Mouse (Mus musculus) forebrain, embryonic 11.5 days (tissue): ENCODE results near the gene Elmo2. TPM values are rescaled to one million over a fixed set of nuclear protein-coding genes. Genes with fewer than 3 reads are reported as not detected.

Source experiments
- ATAC-seq: fragments of 200-750 bp; cut with Nextera tagmentation; replicated peaks from 2 replicates; pipeline ENCODE4 v1.8.0; 2017; ENCODE audit warnings: moderate TSS enrichment; ENCODE audit not compliant: low FRiP score
- DNase-seq: peaks from one replicate; pipeline ENCODE4 v3.0.0-alpha.2; 2017; ENCODE audit warnings: low spot score
- H3K27ac ChIP-seq: fragments of 300-500 bp; sonication (generic); 2 replicates; pipeline ENCODE4 v1.5.1; 2014; ENCODE audit warnings: low read depth, low read length
- H3K27me3 ChIP-seq: fragments of 300-500 bp; sonication (generic); 2 replicates; pipeline ENCODE4 v1.6.1; 2014; ENCODE audit warnings: mild to moderate bottlenecking, low read length, mixed read lengths; ENCODE audit not compliant: control insufficient read depth, insufficient read depth
- H3K36me3 ChIP-seq: fragments of 300-500 bp; sonication (generic); 2 replicates; pipeline ENCODE4 v1.6.1; 2014; ENCODE audit warnings: mild to moderate bottlenecking, low read length, moderate library complexity, mixed read lengths; ENCODE audit not compliant: control insufficient read depth, insufficient read depth
- H3K4me1 ChIP-seq: fragments of 300-500 bp; sonication (generic); replicated peaks from 2 replicates; pipeline ENCODE4 v1.6.1; 2014; ENCODE audit warnings: low read length, mixed read lengths; ENCODE audit not compliant: control insufficient read depth, insufficient read depth
- H3K4me2 ChIP-seq: fragments of 300-500 bp; sonication (generic); 2 replicates; pipeline ENCODE4 v1.6.1; 2014; ENCODE audit warnings: low read depth, mild to moderate bottlenecking, low read length, moderate library complexity, mixed read lengths; ENCODE audit not compliant: severe bottlenecking
- H3K4me3 ChIP-seq: fragments of 300-500 bp; sonication (generic); 2 replicates; pipeline ENCODE4 v1.5.1; 2014; ENCODE audit warnings: low read depth, low read length
- H3K9ac ChIP-seq: fragments of 300-500 bp; sonication (generic); 2 replicates; pipeline ENCODE4 v1.6.1; 2014; ENCODE audit warnings: low read length
- H3K9me3 ChIP-seq: fragments of 300-500 bp; sonication (generic); 2 replicates; pipeline ENCODE4 v1.6.1; 2016; ENCODE audit warnings: low read length, mixed read lengths; ENCODE audit not compliant: control insufficient read depth
- WGBS: fragments of 180-500 bp; shearing (Covaris S2); extraction: QIAGEN DNeasy Blood & Tissue Kit; methylation state at CpG from one replicate; pipeline ENCODE4 v1.1.7; 2014; 5-methylcytosine and 5-hydroxymethylcytosine counted together
- polyA plus RNA-seq: library from polyadenylated mRNA; unstranded; fragments of >200 nt; fragmentation: Nextera tagmentation; extraction: Ambion mirVana; gene quantifications from 2 replicates; pipeline ENCODE4 v1.2.1, GENCODE M21; 2014

Elmo2 gene
- polyA plus RNA-seq, 1 experiment from 2014 or later: 95.4 TPM

DNA sequence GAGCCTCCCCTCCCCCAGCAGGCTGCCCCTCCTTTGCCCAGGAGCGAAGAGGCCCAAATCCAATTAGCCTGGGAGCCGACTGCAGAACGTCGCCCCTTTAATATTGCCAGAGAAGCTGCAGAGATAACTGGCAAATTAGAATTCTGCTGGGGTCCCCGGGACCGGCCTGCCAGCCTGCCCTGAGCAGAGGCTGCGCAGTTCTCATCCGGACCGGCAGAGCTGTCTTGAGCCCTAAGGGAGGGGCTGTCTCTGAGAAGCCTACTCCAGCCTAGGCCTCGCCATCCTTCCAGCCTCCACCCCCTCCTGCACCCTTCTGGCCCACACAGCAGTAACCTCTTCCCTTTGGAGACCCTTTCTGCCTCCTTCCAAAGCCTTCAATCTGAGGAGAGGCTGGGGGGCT is 72.4 kb downstream of the Elmo2 start:
- WGBS: 6% methylated on average over 10 of the region's 10 CpGs
- DNase-seq: no peak
- H3K9me3 ChIP-seq: no peaks in the 10 kb centered on the region
- H3K4me2 ChIP-seq: no peak overlapping the region
- ATAC-seq: peak; percentile 63
- peaks cover 41% of the 10 kb centered on the region for H3K27me3 ChIP-seq
- no peak overlapping the region for H3K4me3 ChIP-seq
- peaks cover 10% of the 10 kb centered on the region for H3K4me1 ChIP-seq
- H3K36me3 ChIP-seq: no peaks in the 10 kb centered on the region
- no peak overlapping the region; the same call in 1 of the 2 replicates for H3K9ac ChIP-seq
- no peak overlapping the region for H3K27ac ChIP-seq

DNA sequence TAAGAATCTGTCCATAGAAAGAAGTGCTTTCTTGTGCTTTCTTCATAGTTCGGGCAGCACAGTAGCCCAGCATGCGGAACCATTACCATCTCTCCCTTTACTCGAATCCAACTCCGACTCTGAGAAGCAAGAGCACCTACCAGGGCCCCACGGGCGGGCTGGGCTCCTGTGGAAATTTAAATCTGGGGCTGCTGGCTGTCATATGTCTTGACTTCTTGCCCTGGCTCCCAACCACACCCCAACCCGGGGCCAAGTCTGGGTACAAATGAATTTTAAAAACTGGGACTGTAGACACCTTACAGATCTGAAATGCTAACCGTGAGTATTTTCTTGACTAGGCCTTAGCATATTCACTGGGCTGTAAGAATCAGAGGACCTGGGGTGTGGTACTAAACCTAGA is 73.0 kb downstream of the Elmo2 start:
- H3K4me1 ChIP-seq: peaks cover 13% of the 10 kb centered on the region

DNA sequence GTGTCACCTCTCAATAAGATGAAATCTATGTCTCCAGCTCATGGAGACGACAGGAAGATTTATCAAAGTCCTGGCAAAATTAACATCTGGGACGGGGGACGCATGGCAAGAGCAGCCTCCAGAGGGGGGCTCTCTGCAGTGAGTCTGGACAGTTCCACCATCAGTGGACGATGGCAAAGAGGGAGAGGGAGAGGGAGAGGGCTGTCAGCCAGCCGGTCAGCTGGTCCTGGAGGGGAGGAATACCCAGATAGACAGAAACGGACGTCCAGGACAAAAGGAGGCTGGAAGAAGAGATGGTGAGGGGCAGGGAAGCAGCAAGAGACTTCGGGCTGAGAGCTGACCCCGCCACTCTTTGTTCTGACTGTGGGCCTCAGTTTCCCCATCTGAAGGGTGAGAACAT is 73.5 kb downstream of the Elmo2 start:
- no peak overlapping the region for H3K27ac ChIP-seq
- H3K9ac ChIP-seq: no peak overlapping the region
- no peak for ATAC-seq
- H3K4me1 ChIP-seq: peaks cover 13% of the 10 kb centered on the region
- H3K36me3 ChIP-seq: no peaks in the 10 kb centered on the region
- H3K4me3 ChIP-seq: no peak overlapping the region
- no peak for DNase-seq
- H3K9me3 ChIP-seq: no peaks in the 10 kb centered on the region
- no peak overlapping the region for H3K4me2 ChIP-seq
- H3K27me3 ChIP-seq: peaks cover 41% of the 10 kb centered on the region
- 55% methylated on average over 9 of the region's 9 CpGs for WGBS

More for the DNA sequence above, 73.0 kb downstream of the Elmo2 start:
- DNase-seq: no peak
- no peaks in the 10 kb centered on the region for H3K9me3 ChIP-seq
- ATAC-seq: no peak
- H3K9ac ChIP-seq: no peak overlapping the region
- H3K27ac ChIP-seq: no peak overlapping the region
- 74% methylated on average over 8 of the region's 8 CpGs for WGBS
- H3K4me2 ChIP-seq: no peak overlapping the region
- H3K27me3 ChIP-seq: peaks cover 41% of the 10 kb centered on the region
- H3K36me3 ChIP-seq: no peaks in the 10 kb centered on the region
- no peak overlapping the region for H3K4me3 ChIP-seq

DNA sequence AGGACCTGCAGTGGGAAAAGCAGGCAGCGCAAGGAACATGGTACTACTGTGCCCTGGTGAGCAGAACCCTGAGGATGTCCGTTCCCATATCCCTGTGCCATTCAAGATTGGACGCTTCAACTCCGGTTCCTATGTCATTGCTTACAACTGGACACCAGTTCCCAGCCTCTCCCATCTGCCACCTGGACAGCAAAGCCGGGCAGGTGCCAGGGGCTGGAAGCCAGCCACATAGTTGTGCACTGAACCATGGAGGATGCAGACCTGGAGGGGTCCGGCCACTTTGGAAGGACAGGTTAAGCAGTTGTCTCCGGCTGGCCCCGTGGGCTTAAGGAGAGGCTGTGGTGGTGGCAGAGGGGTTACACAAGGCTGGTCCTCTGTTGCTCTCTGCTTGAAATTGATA is 73.9 kb downstream of the Elmo2 start:
- DNase-seq: no peak
- Histone ChIP-seq H3K36me3 (no peaks in the 10 kb centered on the region), H3K27me3 (peaks cover 42% of the 10 kb centered on the region), H3K9ac (no peak overlapping the region), H3K27ac (no peak overlapping the region), H3K4me3 (no peak overlapping the region), H3K4me1 (peaks cover 13% of the 10 kb centered on the region), H3K4me2 (no peak overlapping the region), H3K9me3 (no peaks in the 10 kb centered on the region)
- no peak for ATAC-seq
- WGBS: 74% methylated on average over 8 of the region's 8 CpGs

DNA sequence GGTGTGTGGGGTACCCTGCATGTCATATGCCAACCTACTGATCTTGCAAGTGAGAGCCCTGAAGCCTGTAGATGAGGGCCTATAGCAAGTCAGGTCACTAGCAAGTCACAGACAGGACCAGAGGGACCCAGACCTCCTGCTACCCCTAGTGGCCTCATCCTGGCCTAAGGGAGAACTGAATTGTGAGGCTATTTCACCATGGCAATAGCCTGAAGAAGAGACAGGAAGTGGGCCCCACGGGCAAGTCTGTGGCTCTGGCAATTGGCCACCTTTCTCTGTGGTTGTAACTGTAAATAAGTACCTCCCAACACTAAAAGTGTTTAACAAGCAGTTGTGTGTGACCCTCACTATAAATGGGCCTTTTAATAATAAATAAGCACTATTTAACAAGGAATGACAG is 75.4 kb downstream of the Elmo2 start:
- Histone ChIP-seq H3K9ac (no peak overlapping the region), H3K27me3 (peaks cover 41% of the 10 kb centered on the region), H3K4me1 (peaks cover 17% of the 10 kb centered on the region), H3K27ac (no peak overlapping the region), H3K36me3 (no peaks in the 10 kb centered on the region), H3K4me2 (no peak overlapping the region), H3K9me3 (no peaks in the 10 kb centered on the region), H3K4me3 (no peak overlapping the region)
- ATAC-seq (no peak), DNase-seq (no peak)
- 64% methylated on average over 1 of the region's 1 CpGs for WGBS

DNA sequence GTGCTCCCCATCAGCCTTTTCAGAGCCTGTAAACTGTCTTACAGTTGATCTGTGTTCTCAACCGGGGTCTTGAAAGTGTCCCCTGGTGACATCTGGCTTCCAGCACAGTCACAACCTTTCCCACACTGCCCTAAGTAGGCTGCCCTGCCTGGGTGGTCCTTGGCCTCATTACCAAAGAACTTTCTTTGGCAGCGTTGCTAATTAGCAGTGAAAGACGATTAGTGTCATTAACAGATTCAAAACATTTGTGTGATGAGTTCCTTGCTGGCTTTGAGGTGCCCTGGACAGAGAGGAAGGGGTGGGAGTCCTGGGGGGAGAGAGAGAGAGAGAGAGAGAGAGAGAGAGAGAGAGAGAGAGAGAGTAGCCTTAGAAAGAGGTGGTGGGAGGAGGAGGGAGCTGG is 77.3 kb downstream of the Elmo2 start:
- H3K27me3 ChIP-seq: peaks cover 40% of the 10 kb centered on the region
- ATAC-seq (no peak), DNase-seq (no peak)
- no peak overlapping the region for H3K4me2 ChIP-seq
- H3K9ac ChIP-seq: no peak overlapping the region
- H3K27ac ChIP-seq: no peak overlapping the region
- peaks cover 13% of the 10 kb centered on the region for H3K4me1 ChIP-seq
- 10% methylated on average over 3 of the region's 3 CpGs for WGBS
- H3K36me3 ChIP-seq: no peaks in the 10 kb centered on the region
- H3K4me3 ChIP-seq: no peak overlapping the region
- no peaks in the 10 kb centered on the region for H3K9me3 ChIP-seq

DNA sequence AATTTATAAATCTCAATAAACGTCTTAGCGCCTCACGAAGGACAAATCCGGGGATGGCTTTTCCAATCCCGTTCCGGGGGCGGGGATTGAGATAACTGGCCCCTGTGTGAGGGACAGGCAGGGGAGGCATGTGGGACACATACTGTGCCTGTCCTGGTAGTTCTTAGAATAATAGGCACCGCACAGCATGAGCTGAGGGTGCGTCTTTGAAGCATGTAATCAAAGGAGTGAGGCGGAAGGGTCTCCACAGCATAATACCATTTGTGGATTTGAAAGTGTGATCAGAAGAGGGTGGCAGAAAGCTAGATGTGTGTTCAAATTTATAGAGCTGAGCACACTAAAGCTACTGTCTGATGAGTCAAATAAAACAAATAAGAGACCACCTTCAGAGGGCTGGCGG is 79.9 kb downstream of the Elmo2 start:
- H3K4me3 ChIP-seq: no peak overlapping the region
- 6% methylated on average over 11 of the region's 11 CpGs for WGBS
- H3K4me2 ChIP-seq: no peak overlapping the region
- ATAC-seq: no peak
- no peaks in the 10 kb centered on the region for H3K36me3 ChIP-seq
- DNase-seq: no peak
- peaks cover 45% of the 10 kb centered on the region for H3K27me3 ChIP-seq
- no peak overlapping the region for H3K9ac ChIP-seq
- H3K9me3 ChIP-seq: no peaks in the 10 kb centered on the region
- no peak overlapping the region for H3K27ac ChIP-seq
- H3K4me1 ChIP-seq: peaks cover 18% of the 10 kb centered on the region

DNA sequence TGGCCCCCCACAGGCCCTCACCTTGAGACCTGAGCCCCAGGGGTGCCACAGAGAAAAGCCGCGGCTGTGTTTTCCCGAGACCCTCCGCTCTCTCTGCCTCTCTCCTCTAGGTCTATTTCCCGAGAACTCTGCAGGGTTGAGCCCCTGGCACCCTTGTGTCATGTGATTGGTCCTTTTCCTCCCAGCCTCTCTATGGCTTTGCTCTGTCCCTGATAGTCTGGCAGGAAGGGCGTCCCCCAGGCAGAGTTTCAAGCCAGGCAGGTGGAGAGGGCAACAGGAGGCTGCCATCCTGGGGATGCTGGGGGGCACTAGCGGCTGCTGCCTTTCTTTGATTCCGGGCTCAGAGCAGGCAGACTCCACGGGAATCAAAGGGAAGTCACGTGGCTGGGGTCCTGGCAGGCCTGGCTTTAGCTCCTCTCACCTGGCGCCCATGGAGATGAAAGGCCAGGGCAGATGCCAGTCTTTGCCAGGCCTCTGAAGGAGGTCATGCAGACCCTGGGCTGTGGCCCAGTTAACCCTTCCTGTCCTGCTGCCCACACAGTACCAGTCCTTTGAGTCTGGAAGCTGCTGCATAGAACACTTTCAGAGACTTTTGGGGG is 83.1 kb downstream of the Elmo2 start:
- Histone ChIP-seq H3K4me2 (no peak overlapping the region), H3K4me1 (peaks cover 15% of the 10 kb centered on the region), H3K27ac (no peak overlapping the region), H3K36me3 (no peaks in the 10 kb centered on the region), H3K27me3 (peaks cover 65% of the 10 kb centered on the region), H3K4me3 (no peak overlapping the region), H3K9me3 (no peaks in the 10 kb centered on the region), H3K9ac (no peak overlapping the region)
- WGBS: 3% methylated on average over 11 of the region's 11 CpGs
- ATAC-seq (0 out of 2 replicates have a peak, but pooled peaks have one; percentile 26), DNase-seq (no peak)

DNA sequence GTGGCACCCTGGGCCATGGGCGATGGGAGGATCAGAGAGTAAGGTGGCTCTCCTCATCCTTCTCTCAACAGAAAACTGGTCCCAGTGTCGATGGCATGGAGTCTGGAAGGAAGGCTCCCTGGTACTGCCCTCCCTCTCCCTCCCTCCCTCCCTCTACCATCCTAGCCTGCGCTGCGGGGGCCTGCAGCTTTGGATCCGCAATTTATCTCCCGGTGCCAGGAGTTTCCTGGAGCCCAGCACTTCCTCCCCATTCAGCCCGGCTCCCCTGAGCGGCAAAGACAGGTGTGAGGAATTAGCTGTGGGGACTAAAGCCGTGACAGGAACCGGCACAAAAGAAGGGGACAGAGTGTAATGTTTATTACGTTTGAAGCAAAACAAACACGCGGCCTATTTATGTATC is 83.7 kb downstream of the Elmo2 start:
- Histone ChIP-seq H3K4me3 (no peak overlapping the region), H3K36me3 (no peaks in the 10 kb centered on the region), H3K9ac (no peak overlapping the region), H3K27ac (no peak overlapping the region), H3K9me3 (no peaks in the 10 kb centered on the region), H3K4me1 (peaks cover 15% of the 10 kb centered on the region), H3K27me3 (peaks cover 65% of the 10 kb centered on the region), H3K4me2 (no peak overlapping the region)
- ATAC-seq (no peak), DNase-seq (no peak)
- WGBS: 2% methylated on average over 13 of the region's 13 CpGs
